Mouse (Mus musculus) adrenal gland, postnatal 10 days (tissue): ENCODE results near the gene Atg14. TPM values are rescaled to one million over a fixed set of nuclear protein-coding genes. Genes with fewer than 3 reads are reported as not detected.
"Not testable (repeated sequence)": the region's sequence is repeated elsewhere in the genome, so short reads cannot be mapped to it uniquely, and the experiment has no call there.

Source experiments
- DNase-seq: peaks from one replicate; pipeline ENCODE4 v3.0.0; 2021; ENCODE audit warnings: mixed read lengths
- long read RNA-seq, 2 experiments: library from polyadenylated mRNA; stranded (forward); transcript quantifications; one replicate each; pipeline ENCODE4 v2.0.0; 2021
- total RNA-seq, 2 experiments: library from RNA; stranded (reverse); gene quantifications; 2 replicates each; pipeline ENCODE4 v1.2.3; 2021

Gene Atg14
- 10 to 100 TPM; 10.3 to 14.2 TPM for total RNA-seq
- long read RNA-seq, experiment 1, transcript Atg14-201 (10 exons, 3,450 nt), result major isoform, 15 of 19 reads
- long read RNA-seq, experiment 1, partial matches to known transcripts, result 0 of 19 reads
- long read RNA-seq, experiment 1, other reads (novel, unspliced or antisense), result 4 of 19 reads
- long read RNA-seq, experiment 2, transcript Atg14-201 (10 exons, 3,450 nt), result major isoform, 14 of 16 reads
- long read RNA-seq, experiment 2, partial matches to known transcripts, result 1 of 16 reads
- long read RNA-seq, experiment 2, other reads (novel, unspliced or antisense), result 1 of 16 reads

DNA sequence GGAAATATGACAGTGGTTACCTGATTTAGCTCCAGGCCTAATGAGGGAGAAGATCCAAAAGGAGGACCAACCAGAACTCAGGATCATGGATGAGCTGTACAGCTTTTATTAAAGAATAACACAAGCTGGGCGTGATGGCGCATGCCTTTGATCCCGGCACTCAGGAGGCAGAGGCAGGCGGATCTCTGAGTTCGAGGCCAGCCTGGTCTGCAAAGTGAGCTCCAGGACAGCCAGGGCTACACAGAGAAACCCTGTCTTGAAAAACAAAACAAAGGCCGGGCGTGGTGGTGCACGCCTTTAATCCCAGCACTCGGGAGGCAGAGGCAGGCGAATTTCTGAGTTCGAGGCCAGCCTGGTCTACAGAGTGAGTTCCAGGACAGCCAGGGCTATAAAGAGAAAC, at the start of gene Atg14:
Atg14 (minus strand) TSS at position 101 of the 400 bp plus-strand sequence.
- not testable (repeated sequence) for DNase-seq

- DNase-seq, result no peak
Observed at GRCm38 (mm10) chr14:47618891-47619290, 48.4 kb upstream of the Atg14 start.

GRCm38 (mm10) chr14:47613254-47613653, 42.8 kb upstream of the Atg14 start:
- DNase-seq, result no peak

GRCm38 (mm10) chr14:47597942-47598388, 27.5 kb upstream of the Atg14 start:
- DNase-seq, result peak; percentile 79

DNA sequence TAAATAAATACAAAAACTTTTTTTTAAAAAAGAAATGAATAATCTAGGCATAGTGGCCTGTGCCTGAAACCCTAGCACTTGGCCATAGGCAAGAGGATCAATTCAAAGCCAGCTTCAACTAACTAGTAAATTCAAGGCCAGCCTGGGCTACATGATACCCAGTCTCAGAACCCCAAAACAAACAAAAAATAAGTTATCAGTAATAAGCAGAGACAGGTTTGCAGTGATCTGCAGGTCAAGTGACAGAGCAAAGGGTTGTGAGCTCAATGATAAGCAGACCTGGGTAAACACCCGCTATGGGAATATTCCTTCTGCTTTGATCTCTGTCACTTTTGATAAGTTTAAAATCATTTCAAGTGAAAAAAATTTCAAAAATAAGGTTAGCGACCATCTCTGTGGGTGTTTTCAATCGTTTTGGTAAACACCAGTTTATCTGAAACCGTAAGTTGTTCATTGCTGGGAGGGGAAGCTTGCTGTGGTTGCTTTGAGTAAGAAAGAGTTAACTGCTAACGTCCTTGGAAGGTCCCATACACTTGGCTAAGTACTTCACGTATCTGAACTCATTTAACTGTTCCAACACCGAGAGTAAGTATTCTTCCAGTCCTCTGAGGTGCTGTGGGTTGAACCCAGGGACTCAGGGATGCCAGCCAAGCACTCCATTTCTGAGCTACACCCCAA, 24.1 kb upstream of the Atg14 start:
- DNase-seq, result no peak

- no peak for DNase-seq
Observed at GRCm38 (mm10) chr14:47590391-47590975, 20.0 kb upstream of the Atg14 start.

GRCm38 (mm10) chr14:47589444-47589843, 19.0 kb upstream of the Atg14 start:
- no peak for DNase-seq

DNA sequence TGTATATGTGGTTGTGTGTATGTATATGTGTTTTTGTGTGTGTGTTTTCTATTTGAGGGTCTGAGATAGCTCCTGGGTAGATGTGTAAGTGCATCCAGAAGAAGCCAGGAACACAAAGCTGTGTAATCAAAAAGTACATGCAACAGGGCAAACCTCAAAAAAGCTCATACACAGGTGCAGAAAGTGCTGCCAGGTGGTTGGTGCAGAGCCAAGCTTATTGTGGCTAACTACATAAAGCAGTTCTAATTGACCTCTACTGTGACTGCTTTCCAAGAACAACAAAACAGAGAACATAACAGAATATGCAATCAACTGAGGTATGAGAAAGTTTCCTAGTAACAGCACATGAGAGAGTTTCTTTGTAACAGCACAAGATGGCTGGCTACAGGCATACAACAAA, 13.9 kb upstream of the Atg14 start:
- no peak for DNase-seq

GRCm38 (mm10) chr14:47581681-47582080, 11.2 kb upstream of the Atg14 start:
- DNase-seq, result peak; percentile 20

GRCm38 (mm10) chr14:47581280-47581679, 10.8 kb upstream of the Atg14 start:
- no peak for DNase-seq

DNA sequence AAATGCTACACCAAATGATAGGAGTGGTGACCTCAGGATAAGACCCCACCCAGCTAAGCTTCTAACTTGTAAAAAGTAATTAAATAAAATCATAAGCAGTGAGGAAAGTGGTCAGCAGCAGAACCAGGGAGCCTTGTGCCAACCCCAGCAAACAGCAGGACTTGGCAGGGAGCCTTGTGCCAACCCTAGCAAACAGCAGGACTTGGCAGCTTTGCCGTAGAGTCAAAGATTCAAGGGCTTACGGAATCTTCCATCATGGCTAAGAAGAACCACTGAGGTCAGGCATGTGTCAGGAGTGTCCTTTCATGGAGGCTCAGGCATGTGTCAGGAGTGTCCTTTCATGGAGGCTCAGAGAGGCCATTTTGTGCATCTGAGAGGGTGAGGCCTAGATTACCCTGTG, 7.6 kb upstream of the Atg14 start:
- DNase-seq, result peak; percentile 78

DNA sequence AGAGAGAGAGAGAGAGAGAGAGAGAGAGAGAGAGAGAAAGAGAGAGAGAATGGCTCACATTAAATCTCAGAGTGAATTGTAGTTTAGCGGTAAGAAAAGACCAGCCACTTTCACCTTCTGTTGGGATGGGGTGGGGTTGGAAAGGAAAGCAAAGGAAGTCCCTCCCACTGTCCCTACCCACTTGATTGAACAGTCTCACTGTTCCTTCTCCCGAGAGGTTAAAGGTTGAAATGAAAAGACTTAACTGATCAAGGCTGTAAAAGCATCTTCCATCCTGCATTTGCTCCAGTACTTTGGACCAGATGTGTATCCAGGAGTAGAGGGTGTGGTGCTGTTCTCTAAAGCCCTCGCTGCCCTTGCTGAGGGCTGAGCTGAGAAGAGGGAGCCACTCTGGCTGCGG, 6.2 kb upstream of the Atg14 start:
- no peak for DNase-seq

- DNase-seq, result no peak
Observed at GRCm38 (mm10) chr14:47574721-47575120, 4.3 kb upstream of the Atg14 start.

- DNase-seq, result no peak
Observed at GRCm38 (mm10) chr14:47572707-47573106, 2.3 kb upstream of the Atg14 start.

DNA sequence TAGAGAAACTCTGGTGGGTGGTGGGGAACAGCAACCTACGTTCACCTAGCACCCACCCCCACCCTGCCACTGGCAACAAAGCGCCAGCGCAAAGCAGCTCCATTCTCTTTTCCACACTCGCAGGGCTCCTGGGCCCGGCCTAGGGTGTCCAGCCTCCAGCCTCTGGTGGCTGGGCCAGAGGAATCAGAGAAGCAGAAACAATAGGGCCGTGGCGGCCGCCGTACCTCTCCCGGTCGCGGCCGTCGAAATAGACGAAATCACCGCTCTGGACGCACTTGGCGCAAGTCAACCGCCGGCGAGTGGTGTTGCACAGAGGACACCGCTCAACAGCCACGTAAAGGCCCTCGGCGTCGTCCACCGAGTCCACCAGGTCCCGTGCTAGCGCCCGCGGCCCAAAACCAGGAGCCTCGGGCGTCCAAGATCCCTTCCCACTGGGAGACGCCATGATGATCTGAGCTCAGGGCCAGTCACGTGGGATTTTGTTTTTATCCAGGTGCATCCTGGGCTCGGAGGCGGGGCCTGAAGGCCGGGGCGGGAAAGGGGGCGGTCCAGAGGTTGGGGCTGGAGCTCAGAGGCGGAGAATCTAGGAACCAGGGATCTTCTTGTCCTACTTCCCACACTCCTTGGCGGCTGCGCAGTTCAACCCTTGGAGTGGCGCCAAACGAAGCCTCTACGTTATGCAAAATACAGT, 2.3 kb downstream of the Atg14 start:
- peak; percentile 98 for DNase-seq

DNA sequence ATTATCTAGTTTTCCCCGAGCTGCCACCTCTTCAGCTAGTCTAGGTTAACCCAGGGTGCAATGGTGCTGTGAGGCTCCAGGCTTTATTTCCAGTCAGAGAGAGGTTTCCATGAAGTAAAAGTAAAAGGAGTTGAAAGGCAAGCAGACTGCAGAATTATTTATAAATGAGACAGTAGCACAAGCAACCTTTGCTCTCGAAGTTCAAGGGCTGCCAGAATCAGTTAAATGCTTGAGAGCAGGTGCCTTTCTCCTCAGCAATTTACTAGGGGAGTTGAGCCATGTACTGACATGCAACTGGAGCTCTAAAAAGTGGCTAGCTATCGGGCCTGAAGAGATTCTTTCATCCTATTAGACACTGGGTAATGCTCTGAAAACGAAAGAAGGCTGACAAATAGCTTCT, 7.3 kb downstream of the Atg14 start:
- no peak for DNase-seq

DNA sequence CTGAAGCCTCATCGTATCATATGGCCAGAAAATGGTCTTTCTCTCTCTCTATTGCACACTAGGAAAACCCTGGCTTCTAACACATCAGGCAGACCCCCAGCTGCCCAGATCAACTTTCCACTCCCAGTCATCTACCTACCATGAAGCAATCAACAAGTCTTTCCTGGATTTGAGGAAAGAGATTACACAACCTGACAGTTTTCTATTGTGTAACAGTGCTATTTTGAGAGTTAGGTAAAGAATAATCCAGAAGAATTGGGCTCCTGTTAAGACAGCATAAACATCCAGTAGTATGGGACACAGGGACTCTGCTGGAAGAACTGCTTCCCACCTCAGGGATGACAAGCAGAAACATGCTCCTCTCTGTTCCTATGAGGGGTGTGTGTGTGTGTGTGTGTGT, 7.9 kb downstream of the Atg14 start:
- DNase-seq, result no peak

DNA sequence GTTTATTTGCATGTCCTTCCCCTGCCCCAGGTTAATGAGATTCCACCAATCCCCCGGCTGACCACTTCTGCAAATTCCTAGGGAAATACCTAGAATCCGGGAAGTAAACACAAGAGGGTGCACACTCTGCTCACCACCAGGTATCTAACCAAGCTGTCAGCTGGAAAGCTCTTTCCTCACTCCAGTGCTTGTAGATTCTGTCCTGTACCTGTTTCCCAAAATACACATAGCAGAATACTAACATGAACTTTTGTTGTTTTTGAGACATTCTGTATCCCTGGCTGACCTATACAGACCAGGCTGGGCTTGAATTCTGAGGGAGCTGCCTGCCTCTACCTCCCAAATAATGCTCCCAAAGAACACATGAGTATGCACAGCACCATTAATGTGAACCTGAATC, 9.7 kb downstream of the Atg14 start:
- no peak for DNase-seq

- no peak for DNase-seq
Observed at GRCm38 (mm10) chr14:47555225-47555624, 15.2 kb downstream of the Atg14 start.

GRCm38 (mm10) chr14:47554236-47554635, 16.2 kb downstream of the Atg14 start:
- no peak for DNase-seq

- DNase-seq, result no peak
Observed at GRCm38 (mm10) chr14:47553380-47553779, 17.1 kb downstream of the Atg14 start.

GRCm38 (mm10) chr14:47551668-47552067, 18.8 kb downstream of the Atg14 start:
- DNase-seq, result no peak

DNA sequence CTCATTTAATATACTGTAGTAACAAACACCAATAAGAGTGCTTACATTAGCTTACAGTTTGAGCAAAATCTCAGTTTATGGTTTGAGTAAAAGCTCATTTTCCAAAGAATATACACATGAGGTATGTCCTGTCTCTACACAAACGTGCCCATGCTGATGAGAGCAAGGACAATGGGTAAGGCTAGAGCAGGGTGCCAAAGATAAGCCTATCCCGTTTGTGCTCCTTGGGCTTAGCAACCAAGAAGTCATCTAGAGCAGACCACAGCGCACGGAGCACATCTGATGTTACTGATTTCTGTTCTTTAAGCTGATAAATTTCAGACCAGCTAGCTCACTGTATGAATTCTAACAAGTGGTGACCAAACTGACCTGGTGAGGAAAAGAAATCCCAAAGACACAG, 25.6 kb downstream of the Atg14 start:
- DNase-seq, result no peak
